Mouse (Mus musculus): ENCODE results near the gene Sap30l. TPM values are rescaled to one million over a fixed set of nuclear protein-coding genes. Genes with fewer than 3 reads are reported as not detected.

The Sap30l gene
- total and polyA plus RNA-seq, 3 experiments = 17.1 to 23.1 (median 20.8) TPM

- no peaks in the 10 kb centered on the region for H3K4me1 ChIP-seq (ENCODE audit: control insufficient read depth in 1 of 2, insufficient read depth in 2 of 2)
- dilution Hi-C loops (cut with MboI; ENCODE audit: extremely low pct_ligation_motif_present, extremely low pct_unique_long_range_greater_than_20kb, low sequenced_read_pairs) = no loop called here
- TF ChIP-seq E2F4 (IDR thresholded peaks at IDR 0.05; ENCODE audit: insufficient replicate concordance, low read depth, low read length) (no peak), EP300 (IDR thresholded peaks at IDR 0.05; ENCODE audit: low read length) (no peak), CHD1 (IDR thresholded peaks at IDR 0.05; ENCODE audit: low read depth, low read length) (no peak), ZNF384 (IDR thresholded peaks at IDR 0.05; ENCODE audit: low read depth, low read length) (no peak), MXI1 (IDR thresholded peaks at IDR 0.05; ENCODE audit: low read depth, low read length) (no peak), MAFK (IDR thresholded peaks at IDR 0.05; ENCODE audit: insufficient replicate concordance, low read length) (no peak), NELFE (IDR thresholded peaks at IDR 0.05; ENCODE audit: low read depth, low read length) (no peak), ZKSCAN1 (IDR thresholded peaks at IDR 0.05; ENCODE audit: borderline replicate concordance, low read depth, low read length) (no peak), MYC (IDR thresholded peaks at IDR 0.05; ENCODE audit: low read depth, low read length) (no peak), BHLHE40 (IDR thresholded peaks at IDR 0.05; ENCODE audit: low read depth, low read length) (no peak), USF2 (conservative IDR thresholded peaks at IDR 0.05; ENCODE audit: low read depth, low read length) (no peak), GABPA (IDR thresholded peaks at IDR 0.05; ENCODE audit: insufficient replicate concordance, low read depth, low read length) (no peak), MEF2A (IDR thresholded peaks at IDR 0.05; ENCODE audit: borderline replicate concordance, low read depth, low read length) (no peak), MAZ (IDR thresholded peaks at IDR 0.05; ENCODE audit: low read depth, low read length) (no peak), TCF12 (IDR thresholded peaks at IDR 0.05; ENCODE audit: low read depth, low read length) (no peak), POLR2A (IDR thresholded peaks at IDR 0.05; ENCODE audit: low read depth, low read length) (no peak), JUND (conservative IDR thresholded peaks at IDR 0.05; ENCODE audit: low read depth, low read length) (no peak), RCOR1 (conservative IDR thresholded peaks at IDR 0.05; ENCODE audit: low read depth, low read length) (no peak)
- H3K4me3 ChIP-seq (replicated peaks in 1 of 3; ENCODE audit: low read depth in 2 of 3, low read length in 2 of 3, poor library complexity in 1 of 3) = no peak overlapping the region
- in situ Hi-C loops (cut with MboI; ENCODE audit: low pct_ligation_motif_present, low pct_unique_long_range_greater_than_20kb, low sequenced_read_pairs) = no loop called here
- no peak overlapping the region for H3K4me2 ChIP-seq (ENCODE audit: insufficient read depth, low read depth, poor library complexity, severe bottlenecking)
- H3K9me3 ChIP-seq (replicated peaks; ENCODE audit: low read length) = no peaks in the 10 kb centered on the region
- DNase-seq (ENCODE audit: extremely low read depth) = no peak
- peaks cover 76% of the 10 kb centered on the region for H3K27me3 ChIP-seq (replicated peaks)
- H3K79me2 ChIP-seq (replicated peaks; ENCODE audit: control insufficient read depth, extremely low read depth, insufficient read depth, poor library complexity, severe bottlenecking) = no peaks in the 10 kb centered on the region
- H3K9ac ChIP-seq (ENCODE audit: insufficient read depth, low read depth) = no peak overlapping the region
- H3K36me3 ChIP-seq (replicated peaks in 1 of 2; ENCODE audit: control insufficient read depth in 1 of 2, insufficient read depth in 1 of 2, low read length in 1 of 2) = no peaks in the 10 kb centered on the region
- no peak overlapping the region for H3K27ac ChIP-seq (ENCODE audit: insufficient read depth, low read depth)
Measured at GRCm38 (mm10) chr11:57827915-57828545, 26.6 kb downstream of the Sap30l start.

GRCm38 (mm10) chr11:57828955-57829870 is 27.8 kb downstream of the Sap30l start:
- H3K9ac ChIP-seq (ENCODE audit: insufficient read depth, low read depth) = no peak overlapping the region
- H3K4me2 ChIP-seq (ENCODE audit: insufficient read depth, low read depth, poor library complexity, severe bottlenecking) = no peak overlapping the region
- no peaks in the 10 kb centered on the region for H3K9me3 ChIP-seq (replicated peaks; ENCODE audit: low read length)
- dilution Hi-C loops (cut with MboI; ENCODE audit: extremely low pct_ligation_motif_present, extremely low pct_unique_long_range_greater_than_20kb, low sequenced_read_pairs) = no loop called here
- H3K36me3 ChIP-seq (replicated peaks in 1 of 2; ENCODE audit: control insufficient read depth in 1 of 2, insufficient read depth in 1 of 2, low read length in 1 of 2) = no peaks in the 10 kb centered on the region
- H3K79me2 ChIP-seq (replicated peaks; ENCODE audit: control insufficient read depth, extremely low read depth, insufficient read depth, poor library complexity, severe bottlenecking) = no peaks in the 10 kb centered on the region
- H3K4me1 ChIP-seq (ENCODE audit: control insufficient read depth in 1 of 2, insufficient read depth in 2 of 2) = no peaks in the 10 kb centered on the region
- H3K4me3 ChIP-seq (replicated peaks in 1 of 3; ENCODE audit: low read depth in 2 of 3, low read length in 2 of 3, poor library complexity in 1 of 3) = no peak overlapping the region
- no peak for DNase-seq (ENCODE audit: extremely low read depth)
- H3K27ac ChIP-seq (ENCODE audit: insufficient read depth, low read depth) = no peak overlapping the region
- peaks cover 82% of the 10 kb centered on the region for H3K27me3 ChIP-seq (replicated peaks)
- no peak for TF ChIP-seq EP300 (IDR thresholded peaks at IDR 0.05; ENCODE audit: low read length)
- TF ChIP-seq SMC3 (IDR thresholded peaks at IDR 0.05; ENCODE audit: low read depth, low read length) = no peak
- no peak for TF ChIP-seq IRF4 (IDR thresholded peaks at IDR 0.05; ENCODE audit: low read depth, low read length)
- TF ChIP-seq TCF12 (IDR thresholded peaks at IDR 0.05; ENCODE audit: low read depth, low read length) = no peak
- no peak for TF ChIP-seq JUND (conservative IDR thresholded peaks at IDR 0.05; ENCODE audit: low read depth, low read length)
- no peak for TF ChIP-seq MAFK (IDR thresholded peaks at IDR 0.05; ENCODE audit: insufficient replicate concordance, low read length)
- TF ChIP-seq ZKSCAN1 (IDR thresholded peaks at IDR 0.05; ENCODE audit: borderline replicate concordance, low read depth, low read length) = no peak
- TF ChIP-seq BHLHE40 (IDR thresholded peaks at IDR 0.05; ENCODE audit: low read depth, low read length) = no peak
- no peak for TF ChIP-seq ZC3H11A (IDR thresholded peaks at IDR 0.05; ENCODE audit: low read depth, low read length)
- no peak for TF ChIP-seq PAX5 (IDR thresholded peaks at IDR 0.05; ENCODE audit: low read length)
- no peak for TF ChIP-seq NELFE (IDR thresholded peaks at IDR 0.05; ENCODE audit: low read depth, low read length)
- TF ChIP-seq ETS1 (conservative IDR thresholded peaks at IDR 0.05; ENCODE audit: low read depth, low read length) = no peak
- no peak for TF ChIP-seq ZMIZ1 (IDR thresholded peaks at IDR 0.05; ENCODE audit: low read depth, low read length)
- no peak for TF ChIP-seq MAZ (IDR thresholded peaks at IDR 0.05; ENCODE audit: low read depth, low read length)
- no peak for TF ChIP-seq UBTF (IDR thresholded peaks at IDR 0.05; ENCODE audit: low read depth, low read length)
- no peak for TF ChIP-seq NRF1 (IDR thresholded peaks at IDR 0.05; ENCODE audit: low read depth, low read length)
- TF ChIP-seq E2F4 (IDR thresholded peaks at IDR 0.05; ENCODE audit: insufficient replicate concordance, low read depth, low read length) = no peak
- in situ Hi-C loops (cut with MboI; ENCODE audit: low pct_ligation_motif_present, low pct_unique_long_range_greater_than_20kb, low sequenced_read_pairs) = no loop called here

All from CH12.LX (cell line).